Mouse (Mus musculus): ENCODE data around the gene Mast3. TPM values are rescaled to one million over a fixed set of nuclear protein-coding genes. Genes with fewer than 3 reads are reported as not detected.

Mast3 gene
- polyA plus RNA-seq, 1 experiment from 2014 or later = 4.9 TPM

- peak overlapping the region; percentile 91 for H3K9ac ChIP-seq
- peak overlapping the region; percentile 78 for H3K4me3 ChIP-seq (replicated peaks)
- H3K27me3 ChIP-seq = peaks cover 27% of the 10 kb centered on the region
- H3K4me1 ChIP-seq (replicated peaks) = peaks cover 91% of the 10 kb centered on the region
- peaks cover 41% of the 10 kb centered on the region for H3K36me3 ChIP-seq
- 54% methylated on average over 8 of the region's 8 CpGs for WGBS (ENCODE audit: insufficient replicate concordance)
- peak overlapping the region; percentile 94 for H3K4me2 ChIP-seq
- H3K27ac ChIP-seq = peak overlapping the region; percentile 41
- DNase-seq (no peak), ATAC-seq (ENCODE audit: low read depth) (no peak)
- H3K9me3 ChIP-seq (replicated peaks) = no peaks in the 10 kb centered on the region
Measured at GRCm38 (mm10) chr8:70790846-70791245, 14.0 kb downstream of the Mast3 start.

GRCm38 (mm10) chr8:70789046-70789445 is 15.8 kb downstream of the Mast3 start:
- WGBS (ENCODE audit: insufficient replicate concordance) = 80% methylated on average over 10 of the region's 10 CpGs
- peaks cover 59% of the 10 kb centered on the region for H3K36me3 ChIP-seq

GRCm38 (mm10) chr8:70787941-70788667 is 16.8 kb downstream of the Mast3 start:
- WGBS (ENCODE audit: insufficient replicate concordance) = 63% methylated on average over 30 of the region's 30 CpGs
- H3K4me3 ChIP-seq (replicated peaks) = no peak overlapping the region

More at GRCm38 (mm10) chr8:70789046-70789445, 15.8 kb downstream of the Mast3 start:
- Histone ChIP-seq H3K27me3 (peaks cover 11% of the 10 kb centered on the region), H3K9ac (no peak overlapping the region), H3K9me3 (replicated peaks) (no peaks in the 10 kb centered on the region), H3K4me2 (no peak overlapping the region), H3K4me3 (replicated peaks) (no peak overlapping the region), H3K4me1 (replicated peaks) (peaks cover 83% of the 10 kb centered on the region), H3K27ac (no peak overlapping the region)
- ATAC-seq (ENCODE audit: low read depth) = no peak
- no peak for DNase-seq

GRCm38 (mm10) chr8:70787051-70787445 is 17.8 kb downstream of the Mast3 start:
- DNase-seq (no peak), ATAC-seq (ENCODE audit: low read depth) (no peak)
- no peak overlapping the region for H3K4me3 ChIP-seq (replicated peaks)
- no peak overlapping the region for H3K27ac ChIP-seq
- peaks cover 79% of the 10 kb centered on the region for H3K36me3 ChIP-seq
- 0 out of 2 replicates have a peak overlapping the region, but pooled peaks have one; percentile 29 for H3K4me2 ChIP-seq
- WGBS (ENCODE audit: insufficient replicate concordance) = 89% methylated on average over 3 of the region's 3 CpGs
- H3K27me3 ChIP-seq = no peaks in the 10 kb centered on the region
- H3K9ac ChIP-seq = no peak overlapping the region
- H3K9me3 ChIP-seq (replicated peaks) = no peaks in the 10 kb centered on the region
- H3K4me1 ChIP-seq (replicated peaks) = peaks cover 63% of the 10 kb centered on the region

More at GRCm38 (mm10) chr8:70787941-70788667, 16.8 kb downstream of the Mast3 start:
- no peak overlapping the region for H3K9ac ChIP-seq
- H3K4me2 ChIP-seq = peak overlapping the region; percentile 29; the same call in 1 of the 2 replicates
- no peak overlapping the region for H3K27ac ChIP-seq
- H3K9me3 ChIP-seq (replicated peaks) = no peaks in the 10 kb centered on the region
- ATAC-seq (ENCODE audit: low read depth) (no peak), DNase-seq (peak; percentile 68)
- peaks cover 73% of the 10 kb centered on the region for H3K4me1 ChIP-seq (replicated peaks)
- 0 out of 2 replicates have a peak, but pooled peaks cover 2% of the 10 kb centered on the region for H3K27me3 ChIP-seq
- peaks cover 69% of the 10 kb centered on the region for H3K36me3 ChIP-seq

GRCm38 (mm10) chr8:70786291-70787050 is 18.4 kb downstream of the Mast3 start:
- H3K27me3 ChIP-seq = no peaks in the 10 kb centered on the region
- no peak overlapping the region for H3K4me2 ChIP-seq
- H3K27ac ChIP-seq = no peak overlapping the region
- no peak overlapping the region for H3K9ac ChIP-seq
- peaks cover 57% of the 10 kb centered on the region for H3K4me1 ChIP-seq (replicated peaks)
- ATAC-seq (ENCODE audit: low read depth) (no peak), DNase-seq (no peak)
- 90% methylated on average over 25 of the region's 25 CpGs for whole genome bisulfite sequencing (ENCODE audit: insufficient replicate concordance)
- H3K36me3 ChIP-seq = peaks cover 85% of the 10 kb centered on the region
- no peaks in the 10 kb centered on the region for H3K9me3 ChIP-seq (replicated peaks)
- no peak overlapping the region for H3K4me3 ChIP-seq (replicated peaks)

- H3K9ac ChIP-seq = no peak overlapping the region
- ATAC-seq (ENCODE audit: low read depth) (no peak), DNase-seq (no peak)
- no peak overlapping the region for H3K4me2 ChIP-seq
- H3K4me3 ChIP-seq (replicated peaks) = no peak overlapping the region
- H3K4me1 ChIP-seq (replicated peaks) = peaks cover 39% of the 10 kb centered on the region
- WGBS (ENCODE audit: insufficient replicate concordance) = 56% methylated on average over 11 of the region's 11 CpGs
- H3K36me3 ChIP-seq = peaks cover 71% of the 10 kb centered on the region
- no peaks in the 10 kb centered on the region for H3K9me3 ChIP-seq (replicated peaks)
- no peaks in the 10 kb centered on the region for H3K27me3 ChIP-seq
- peak overlapping the region; percentile 18; the same call in 1 of the 2 replicates for H3K27ac ChIP-seq
Measured at GRCm38 (mm10) chr8:70780093-70780492, 24.8 kb downstream of the Mast3 start.

GRCm38 (mm10) chr8:70776496-70777444 is 28.1 kb downstream of the Mast3 start, which contains the start of gene Pik3r2:
TSS of gene Pik3r2 (minus strand) at chr8:70776713.
- H3K4me1 ChIP-seq (replicated peaks) = peaks cover 61% of the 10 kb centered on the region
- under 1% methylated on average over 94 of the region's 94 CpGs for WGBS (ENCODE audit: insufficient replicate concordance)
- peaks cover 69% of the 10 kb centered on the region for H3K36me3 ChIP-seq

GRCm38 (mm10) chr8:70775851-70776495 is 28.9 kb downstream of the Mast3 start:
- peak overlapping the region; percentile 81 for H3K4me3 ChIP-seq (replicated peaks)
- peaks cover 69% of the 10 kb centered on the region for H3K36me3 ChIP-seq
- H3K27ac ChIP-seq = peak overlapping the region; percentile 94
- ATAC-seq (ENCODE audit: low read depth) = no peak
- H3K4me2 ChIP-seq = peak overlapping the region; percentile 100
- H3K9me3 ChIP-seq (replicated peaks) = no peaks in the 10 kb centered on the region
- H3K27me3 ChIP-seq = no peaks in the 10 kb centered on the region
- WGBS (ENCODE audit: insufficient replicate concordance) = 3% methylated on average over 34 of the region's 34 CpGs
- peak overlapping the region; percentile 96 for H3K9ac ChIP-seq
- no peak for DNase-seq
- peaks cover 68% of the 10 kb centered on the region for H3K4me1 ChIP-seq (replicated peaks)

More at GRCm38 (mm10) chr8:70776496-70777444, 28.1 kb downstream of the Mast3 start, which contains the start of gene Pik3r2:
- DNase-seq (peak; percentile 95), ATAC-seq (ENCODE audit: low read depth) (peak; percentile 85)
- H3K27me3 ChIP-seq = no peaks in the 10 kb centered on the region
- peak within 1 kb of the TSS; percentile 96 for H3K9ac ChIP-seq
- peak within 1 kb of the TSS; percentile 94 for H3K27ac ChIP-seq
- peak within 1 kb of the TSS; percentile 100 for H3K4me2 ChIP-seq
- no peaks in the 10 kb centered on the region for H3K9me3 ChIP-seq (replicated peaks)
- peak within 1 kb of the TSS; percentile 81 for H3K4me3 ChIP-seq (replicated peaks)

GRCm38 (mm10) chr8:70775227-70775626 is 29.6 kb downstream of the Mast3 start:
- H3K36me3 ChIP-seq = peaks cover 69% of the 10 kb centered on the region
- no peaks in the 10 kb centered on the region for H3K27me3 ChIP-seq
- H3K9ac ChIP-seq = peak overlapping the region; percentile 96
- peaks cover 73% of the 10 kb centered on the region for H3K4me1 ChIP-seq (replicated peaks)
- no peak for ATAC-seq (ENCODE audit: low read depth)
- no peaks in the 10 kb centered on the region for H3K9me3 ChIP-seq (replicated peaks)
- 75% methylated on average over 5 of the region's 5 CpGs for WGBS (ENCODE audit: insufficient replicate concordance)
- peak overlapping the region; percentile 100 for H3K4me2 ChIP-seq
- DNase-seq = no peak
- H3K27ac ChIP-seq = 0 out of 2 replicates have a peak overlapping the region, but pooled peaks have one; percentile 94
- H3K4me3 ChIP-seq (replicated peaks) = peak overlapping the region; percentile 81

GRCm38 (mm10) chr8:70774740-70775139 is 30.1 kb downstream of the Mast3 start:
- H3K27ac ChIP-seq = no peak overlapping the region
- no peak for ATAC-seq (ENCODE audit: low read depth)
- DNase-seq = no peak
- no peak overlapping the region for H3K4me2 ChIP-seq
- whole genome bisulfite sequencing (ENCODE audit: insufficient replicate concordance) = 86% methylated on average over 18 of the region's 18 CpGs
- H3K9ac ChIP-seq = 0 out of 2 replicates have a peak overlapping the region, but pooled peaks have one; percentile 96
- no peaks in the 10 kb centered on the region for H3K9me3 ChIP-seq (replicated peaks)
- peaks cover 73% of the 10 kb centered on the region for H3K4me1 ChIP-seq (replicated peaks)
- H3K4me3 ChIP-seq (replicated peaks) = no peak overlapping the region
- H3K27me3 ChIP-seq = no peaks in the 10 kb centered on the region
- H3K36me3 ChIP-seq = peaks cover 66% of the 10 kb centered on the region

All from liver, embryonic 13.5 days (tissue).